Mouse (Mus musculus) pancreas, adult 10 weeks (tissue): ENCODE results near the gene Fosb. TPM values are rescaled to one million over a fixed set of nuclear protein-coding genes. Genes with fewer than 3 reads are reported as not detected.

Experiments
- polyA plus RNA-seq: library from polyadenylated mRNA; stranded (reverse); fragments of 350-450 nt; fragmentation: Illumina TruSeq; extraction: RNeasy Lipid Tissue Mini Kit (QIAGEN cat#74804); gene quantifications from one replicate; pipeline ENCODE4 v1.2.3, GENCODE M21; 2015; ENCODE audit warnings: low read depth, low replicate concordance; ENCODE audit not compliant: insufficient read depth

Fosb gene
- 3.5 TPM for polyA plus RNA-seq

GRCm38 (mm10) chr7:19309884-19310641 is at the start of gene Fosb:
TSS of gene Fosb (minus strand) at chr7:19310051.

GRCm38 (mm10) chr7:19359299-19359891 is 49.5 kb upstream of the Fosb start, which contains the start of the genes Cd3eap and Ppp1r13l:
TSS of gene Cd3eap (minus strand) at chr7:19359483.
TSS of gene Ppp1r13l (plus strand) at chr7:19359749.

GRCm38 (mm10) chr7:19344237-19344847 is 34.5 kb upstream of the Fosb start, which contains the start of gene Ercc1:
TSS of gene Ercc1 (plus strand) at chr7:19344778.

GRCm38 (mm10) chr7:19282385-19282784 is 27.5 kb downstream of the Fosb start, which contains the start of gene Rtn2:
TSS of gene Rtn2 (plus strand) at chr7:19282624.

GRCm38 (mm10) chr7:19279581-19280114 is 30.2 kb downstream of the Fosb start, which contains the start of gene Ppm1n:
TSS of gene Ppm1n (minus strand) at chr7:19280064.

GRCm38 (mm10) chr7:19271238-19272172 is 38.3 kb downstream of the Fosb start, which contains the start of gene Vasp:
TSS of gene Vasp (minus strand) at chr7:19271817.

Other genes with a start within 250 kb of the Fosb start
- gene Dmwd, start 233.8 kb downstream of the Fosb start, polyA plus RNA-seq: 10.7 TPM
- 15.3 TPM for gene Dmpk, start 226.2 kb downstream of the Fosb start, polyA plus RNA-seq
- gene Six5, start 215.5 kb downstream of the Fosb start, polyA plus RNA-seq: 8.4 TPM
- gene Gm4969, start 191.7 kb downstream of the Fosb start, polyA plus RNA-seq: not detected
- gene Fbxo46, start 190.2 kb downstream of the Fosb start, polyA plus RNA-seq: 1.5 TPM
- 5.5 TPM for gene Qpctl, start 160.8 kb downstream of the Fosb start, polyA plus RNA-seq
- 17.7 TPM for gene Snrpd2, start 160.3 kb downstream of the Fosb start, polyA plus RNA-seq
- gene Gipr, start 143.9 kb downstream of the Fosb start, polyA plus RNA-seq: 6.9 TPM
- gene Eml2, start 133.6 kb downstream of the Fosb start, polyA plus RNA-seq: 6.4 TPM
- gene Gpr4, start 97.5 kb downstream of the Fosb start, polyA plus RNA-seq: 3.5 TPM
- gene Opa3, start 81.7 kb downstream of the Fosb start, polyA plus RNA-seq: 3.2 TPM
- gene Vasp, start 38.2 kb downstream of the Fosb start, polyA plus RNA-seq: 15.6 TPM
- gene Ppm1n, start 30.0 kb downstream of the Fosb start, polyA plus RNA-seq: not detected
- 0.98 TPM for gene Rtn2, start 27.4 kb downstream of the Fosb start, polyA plus RNA-seq
- 11.2 TPM for gene Ercc1, start 34.7 kb upstream of the Fosb start, polyA plus RNA-seq
- 2.5 TPM for gene Cd3eap, start 49.4 kb upstream of the Fosb start, polyA plus RNA-seq
- gene Ppp1r13l, start 49.7 kb upstream of the Fosb start, polyA plus RNA-seq: 2.4 TPM
- gene Ercc2, start 72.0 kb upstream of the Fosb start, polyA plus RNA-seq: 7.7 TPM
- 4.6 TPM for gene Klc3, start 94.1 kb upstream of the Fosb start, polyA plus RNA-seq
- gene Ckm, start 94.7 kb upstream of the Fosb start, polyA plus RNA-seq: 0.68 TPM
- 7.8 TPM for gene Mark4, start 148.8 kb upstream of the Fosb start, polyA plus RNA-seq
- 14.3 TPM for gene Exoc3l2, start 153.3 kb upstream of the Fosb start, polyA plus RNA-seq
- gene Bloc1s3, start 198.3 kb upstream of the Fosb start, polyA plus RNA-seq: 1.00 TPM
- 19.1 TPM for gene Trappc6a, start 198.3 kb upstream of the Fosb start, polyA plus RNA-seq
- gene Nkpd1, start 207.8 kb upstream of the Fosb start, polyA plus RNA-seq: not detected